Mouse (Mus musculus): ENCODE data around the gene Insig2. TPM values are rescaled to one million over a fixed set of nuclear protein-coding genes. Genes with fewer than 3 reads are reported as not detected.

The Insig2 gene
- total RNA-seq (2021): 10 to 100 TPM; 48.0 to 55.9 TPM

- intact Hi-C loops (cut with DNase I): no loop called here
- no peak for DNase-seq
Measured at GRCm38 (mm10) chr1:121332485-121332884, at the start of gene Insig2. Gene Insig2, minus strand, starts transcription at chr1:121332589.

- no peak for DNase-seq
- intact Hi-C loops (cut with DNase I): no loop called here
Measured at GRCm38 (mm10) chr1:121381562-121381961, 49.2 kb upstream of the Insig2 start.

- no peak for DNase-seq
- intact Hi-C loops (cut with DNase I): no loop called here
Measured at GRCm38 (mm10) chr1:121380033-121380432, 47.6 kb upstream of the Insig2 start.

- DNase-seq: no peak
Measured at GRCm38 (mm10) chr1:121377901-121378300, 45.5 kb upstream of the Insig2 start.

GRCm38 (mm10) chr1:121377410-121377809, 45.0 kb upstream of the Insig2 start:
- intact Hi-C loops (cut with DNase I): no loop called here
- no peak for DNase-seq

More at GRCm38 (mm10) chr1:121377901-121378300, 45.5 kb upstream of the Insig2 start:
- intact Hi-C loops (cut with DNase I): no loop called here

GRCm38 (mm10) chr1:121373631-121374030, 41.2 kb upstream of the Insig2 start:
- no peak for DNase-seq
- intact Hi-C loops (cut with DNase I): no loop called here

- DNase-seq: no peak
- intact Hi-C loops (cut with DNase I): no loop called here
Measured at GRCm38 (mm10) chr1:121372656-121373055, 40.3 kb upstream of the Insig2 start.

GRCm38 (mm10) chr1:121371449-121371848, 39.1 kb upstream of the Insig2 start:
- no peak for DNase-seq

GRCm38 (mm10) chr1:121367257-121367656, 34.9 kb upstream of the Insig2 start:
- intact Hi-C loops (cut with DNase I): no loop called here
- DNase-seq: no peak

More at GRCm38 (mm10) chr1:121371449-121371848, 39.1 kb upstream of the Insig2 start:
- intact Hi-C loops (cut with DNase I): no loop called here

GRCm38 (mm10) chr1:121360561-121360960, 28.2 kb upstream of the Insig2 start:
- intact Hi-C loops (cut with DNase I): no loop called here
- peak; percentile 10 to 12 for DNase-seq

GRCm38 (mm10) chr1:121359680-121360079, 27.3 kb upstream of the Insig2 start:
- DNase-seq: no peak
- intact Hi-C loops (cut with DNase I): no loop called here

GRCm38 (mm10) chr1:121353779-121354178, 21.4 kb upstream of the Insig2 start:
- intact Hi-C loops (cut with DNase I): no loop called here
- no peak for DNase-seq

- intact Hi-C loops (cut with DNase I): no loop called here
- no peak for DNase-seq
Measured at GRCm38 (mm10) chr1:121351037-121351436, 18.6 kb upstream of the Insig2 start.

- no peak for DNase-seq
- intact Hi-C loops (cut with DNase I): no loop called here
Measured at GRCm38 (mm10) chr1:121350616-121351015, 18.2 kb upstream of the Insig2 start.

GRCm38 (mm10) chr1:121348875-121349847, 16.8 kb upstream of the Insig2 start:
- no peak for DNase-seq

GRCm38 (mm10) chr1:121343966-121344365, 11.6 kb upstream of the Insig2 start:
- DNase-seq: no peak
- intact Hi-C loops (cut with DNase I): no loop called here

More at GRCm38 (mm10) chr1:121348875-121349847, 16.8 kb upstream of the Insig2 start:
- intact Hi-C loops (cut with DNase I): no loop called here

GRCm38 (mm10) chr1:121335789-121336188, 3.4 kb upstream of the Insig2 start:
- no peak for DNase-seq
- intact Hi-C loops (cut with DNase I): no loop called here

GRCm38 (mm10) chr1:121333986-121334703, 1.8 kb upstream of the Insig2 start:
- DNase-seq: no peak
- intact Hi-C loops (cut with DNase I): no loop called here

GRCm38 (mm10) chr1:121330621-121331020, 1.8 kb downstream of the Insig2 start:
- no peak for DNase-seq
- intact Hi-C loops (cut with DNase I): no loop called here

- intact Hi-C loops (cut with DNase I): loop anchor here (5.0 kb wide), 2 partner anchors 68 to 238 kb away; partner anchors contain the start of gene Ddx18
- DNase-seq: peak; percentile 59 to 62
Measured at GRCm38 (mm10) chr1:121329391-121329790, 3.0 kb downstream of the Insig2 start.

- intact Hi-C loops (cut with DNase I): loop anchor here (5.0 kb wide), 2 partner anchors 69 to 239 kb away; partner anchors contain the start of gene Ddx18
- no peak for DNase-seq
Measured at GRCm38 (mm10) chr1:121328193-121328555, 4.2 kb downstream of the Insig2 start.
